Mouse (Mus musculus) A20 (cell line): Measurements from ENCODE around the gene Rab34.
A peak's percentile ranks its signal among the peaks of the same experiment; 100 is the strongest.

ENCODE experiments used
- DNase-seq: peaks from one replicate; pipeline ENCODE4 v3.0.0-alpha.2; 2011; ENCODE audit warnings: low read depth, low spot score

Gene Rab34

GRCm38 (mm10) chr11:78164924-78165760, 23.1 kb upstream of the Rab34 start, which contains the start of gene Traf4:
Gene Traf4 (minus strand): TSS chr11:78165589.
- DNase-seq: peak; percentile 86

- DNase-seq: no peak
Observed at GRCm38 (mm10) chr11:78165761-78166109, 22.5 kb upstream of the Rab34 start.

GRCm38 (mm10) chr11:78166161-78166560, 22.1 kb upstream of the Rab34 start:
- no peak for DNase-seq

GRCm38 (mm10) chr11:78166640-78167039, 21.6 kb upstream of the Rab34 start:
- DNase-seq: no peak

GRCm38 (mm10) chr11:78167257-78167959, 20.8 kb upstream of the Rab34 start:
- DNase-seq: no peak

- DNase-seq: peak; percentile 91
Observed at GRCm38 (mm10) chr11:78168541-78169468, 19.4 kb upstream of the Rab34 start.

GRCm38 (mm10) chr11:78170306-78170705, 17.9 kb upstream of the Rab34 start:
- DNase-seq: no peak

- DNase-seq: peak; percentile 59
Observed at GRCm38 (mm10) chr11:78171328-78171727, 16.9 kb upstream of the Rab34 start.

GRCm38 (mm10) chr11:78172034-78172747, 16.0 kb upstream of the Rab34 start:
- DNase-seq: peak; percentile 49

- no peak for DNase-seq
Observed at GRCm38 (mm10) chr11:78172748-78173383, 15.4 kb upstream of the Rab34 start.

GRCm38 (mm10) chr11:78174506-78174905, 13.7 kb upstream of the Rab34 start:
- no peak for DNase-seq

GRCm38 (mm10) chr11:78175771-78176401, 12.3 kb upstream of the Rab34 start:
- no peak for DNase-seq

GRCm38 (mm10) chr11:78176402-78176862, 11.8 kb upstream of the Rab34 start, which contains the start of the genes Nek8 and Tlcd1:
Gene Nek8 (minus strand): TSS chr11:78176675.
Gene Tlcd1 (plus strand): TSS chr11:78176711.
- DNase-seq: peak; percentile 98

- peak; percentile 75 for DNase-seq
Observed at GRCm38 (mm10) chr11:78176905-78177331, 11.3 kb upstream of the Rab34 start.

GRCm38 (mm10) chr11:78177437-78177836, 10.8 kb upstream of the Rab34 start:
- peak; percentile 84 for DNase-seq

- peak; percentile 96 for DNase-seq
Observed at GRCm38 (mm10) chr11:78177903-78178858, 10.0 kb upstream of the Rab34 start.

- DNase-seq: peak; percentile 89
Observed at GRCm38 (mm10) chr11:78178859-78179437, 9.3 kb upstream of the Rab34 start.

GRCm38 (mm10) chr11:78179438-78179999, 8.7 kb upstream of the Rab34 start:
- DNase-seq: peak; percentile 58
